Mouse (Mus musculus) midbrain, postnatal 0 days (tissue): Measurements from ENCODE around the gene As3mt. TPM values are rescaled to one million over a fixed set of nuclear protein-coding genes. Genes with fewer than 3 reads are reported as not detected.
A peak's percentile ranks its signal among the peaks of the same experiment; 100 is the strongest.

Experiments used
- ATAC-seq: fragments of 200-750 bp; cut with Nextera tagmentation; 2 replicates; pipeline ENCODE4 v1.8.0; 2017; ENCODE audit warnings: moderate number of reproducible peaks, mild to moderate bottlenecking, moderate TSS enrichment, moderate library complexity; ENCODE audit not compliant: low FRiP score
- DNase-seq: peaks from one replicate; pipeline ENCODE4 v3.0.0-alpha.2; 2015; ENCODE audit warnings: low spot score
- H3K27ac ChIP-seq: fragments of 300-500 bp; sonication (generic); 2 replicates; pipeline ENCODE4 v1.5.1; 2014; ENCODE audit warnings: low read depth, mild to moderate bottlenecking, low read length, mixed read lengths
- H3K27me3 ChIP-seq: fragments of 300-500 bp; sonication (generic); 2 replicates; pipeline ENCODE4 v1.6.1; 2014; ENCODE audit warnings: low read length, control low read depth, mixed read lengths; ENCODE audit not compliant: insufficient read depth
- H3K36me3 ChIP-seq: fragments of 300-500 bp; sonication (generic); 2 replicates; pipeline ENCODE4 v1.6.1; 2014; ENCODE audit warnings: low read length, control low read depth, mixed read lengths; ENCODE audit not compliant: insufficient read depth
- H3K4me1 ChIP-seq: fragments of 300-500 bp; sonication (generic); 2 replicates; pipeline ENCODE4 v1.6.1; 2014; ENCODE audit warnings: mild to moderate bottlenecking, control low read depth, antibody characterized with exemption, low read length, mixed read lengths; ENCODE audit not compliant: insufficient read depth
- H3K4me2 ChIP-seq: fragments of 300-500 bp; sonication (generic); 2 replicates; pipeline ENCODE4 v1.6.1; 2014; ENCODE audit warnings: low read depth, mild to moderate bottlenecking, low read length, mixed read lengths; ENCODE audit not compliant: poor library complexity, severe bottlenecking
- H3K4me3 ChIP-seq: fragments of 300-500 bp; sonication (generic); 2 replicates; pipeline ENCODE4 v1.5.1; 2014; ENCODE audit warnings: low read depth, mild to moderate bottlenecking, low read length, moderate library complexity
- H3K9ac ChIP-seq: fragments of 300-500 bp; sonication (generic); replicated peaks from 2 replicates; pipeline ENCODE4 v1.6.1; 2014; ENCODE audit warnings: mild to moderate bottlenecking, low read length, moderate library complexity, mixed read lengths; ENCODE audit not compliant: poor library complexity, severe bottlenecking
- H3K9me3 ChIP-seq: fragments of 300-500 bp; sonication (generic); 2 replicates; pipeline ENCODE4 v1.6.1; 2016; ENCODE audit warnings: low read length, control low read depth
- CTCF ChIP-seq: IDR thresholded peaks from 2 replicates; pipeline ENCODE4 v1.5.1; 2016; ENCODE audit warnings: antibody characterized with exemption, mild to moderate bottlenecking
- WGBS: fragments of 180-500 bp; shearing (Covaris S2); extraction: QIAGEN DNeasy Blood & Tissue Kit; methylation state at CpG from one replicate; pipeline ENCODE4 v1.1.7; 2014; 5-methylcytosine and 5-hydroxymethylcytosine counted together
- polyA plus RNA-seq: library from polyadenylated mRNA; unstranded; fragments of >200 nt; fragmentation: Nextera tagmentation; extraction: Ambion mirVana; gene quantifications from 2 replicates; pipeline ENCODE4 v1.2.1, GENCODE M21; 2015
- total RNA-seq: library from RNA; depleted of rRNA; stranded (reverse); fragments of >200 nt; gene quantifications from 2 replicates; pipeline ENCODE4 v1.2.3, GENCODE M21; 2014; rRNA removed

The As3mt gene
- total RNA-seq (21.3 and 28.9 TPM in 2 replicates), polyA plus RNA-seq (36.4 and 37.9 TPM in 2 replicates)

GRCm38 (mm10) chr19:46707296-46708151 lies at the start of gene As3mt:
As3mt (plus strand) TSS chr19:46707458.
- no peak for TF ChIP-seq CTCF
- WGBS = 13% methylated on average over 31 of the region's 31 CpGs
- DNase-seq (peak; percentile 50), ATAC-seq (peak; percentile 72; the same call in 1 of the 2 replicates)
- H3K9ac ChIP-seq = peak within 1 kb of the TSS; percentile 37
- no peaks in the 10 kb centered on the region for H3K9me3 ChIP-seq
- H3K27ac ChIP-seq = peak within 1 kb of the TSS; percentile 65
- H3K36me3 ChIP-seq = no peaks in the 10 kb centered on the region
- no peaks in the 10 kb centered on the region for H3K4me1 ChIP-seq
- peak within 1 kb of the TSS; percentile 48 for H3K4me2 ChIP-seq
- peak within 1 kb of the TSS; percentile 34 for H3K4me3 ChIP-seq
- H3K27me3 ChIP-seq = no peaks in the 10 kb centered on the region

DNA sequence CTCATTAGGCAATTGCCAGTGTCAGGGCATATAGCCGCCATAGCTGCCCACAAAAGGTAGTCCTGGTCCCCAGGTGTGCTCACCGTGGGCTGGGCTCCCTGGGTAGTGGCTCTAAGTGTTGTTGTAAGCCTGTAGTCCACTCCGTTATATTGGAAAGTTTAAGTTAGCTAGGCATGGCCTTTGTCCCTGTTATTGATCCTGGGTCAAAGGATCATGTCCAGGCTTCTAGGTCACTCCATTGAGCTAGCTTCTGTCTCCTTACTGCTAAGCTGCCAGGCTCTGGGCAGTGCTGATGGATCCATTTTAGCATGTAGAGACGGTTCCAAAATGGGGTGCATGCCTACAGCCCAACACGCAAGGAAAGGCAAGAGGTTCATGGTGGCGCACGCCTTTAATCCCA lies 48.9 kb upstream of the As3mt start:
- WGBS = 98% methylated on average over 7 of the region's 7 CpGs

GRCm38 (mm10) chr19:46658851-46659250 lies 48.4 kb upstream of the As3mt start:
- no peaks in the 10 kb centered on the region for H3K4me1 ChIP-seq
- H3K9ac ChIP-seq = no peak overlapping the region
- ATAC-seq (no peak), DNase-seq (no peak)
- H3K9me3 ChIP-seq = no peaks in the 10 kb centered on the region
- H3K27ac ChIP-seq = no peak overlapping the region
- peaks cover 22% of the 10 kb centered on the region for H3K36me3 ChIP-seq
- 87% methylated on average over 9 of the region's 9 CpGs for WGBS
- H3K27me3 ChIP-seq = no peaks in the 10 kb centered on the region
- H3K4me3 ChIP-seq = no peak overlapping the region
- no peak for TF ChIP-seq CTCF
- no peak overlapping the region for H3K4me2 ChIP-seq

More for the DNA sequence above, 48.9 kb upstream of the As3mt start:
- Histone ChIP-seq H3K36me3 (peaks cover 26% of the 10 kb centered on the region), H3K27me3 (no peaks in the 10 kb centered on the region), H3K4me3 (no peak overlapping the region), H3K9ac (no peak overlapping the region), H3K4me2 (no peak overlapping the region), H3K9me3 (no peaks in the 10 kb centered on the region), H3K4me1 (no peaks in the 10 kb centered on the region), H3K27ac (no peak overlapping the region)
- DNase-seq (no peak), ATAC-seq (no peak)
- TF ChIP-seq CTCF = no peak

DNA sequence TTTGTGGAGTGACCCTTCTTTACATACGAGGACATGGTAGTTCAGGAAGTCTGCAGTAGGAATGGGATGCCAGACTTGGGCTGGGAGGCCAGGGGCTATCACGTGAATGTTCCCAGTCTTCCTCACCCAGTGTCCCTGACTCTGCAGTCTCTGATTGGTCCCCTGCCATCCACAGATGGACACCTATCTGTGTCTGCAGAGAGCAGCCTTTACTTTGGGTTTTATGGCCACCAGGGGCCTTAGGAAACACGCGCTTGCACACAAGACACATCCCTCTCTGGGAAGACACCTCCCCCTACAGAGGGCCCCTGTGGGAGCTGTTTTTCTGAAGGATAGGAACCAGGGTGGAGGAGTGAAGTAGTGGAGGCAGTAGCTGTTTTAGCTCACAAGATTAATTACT lies 45.7 kb upstream of the As3mt start:
- no peaks in the 10 kb centered on the region for H3K9me3 ChIP-seq
- H3K9ac ChIP-seq = no peak overlapping the region
- no peak for TF ChIP-seq CTCF
- H3K27ac ChIP-seq = no peak overlapping the region
- no peak for ATAC-seq
- no peaks in the 10 kb centered on the region for H3K27me3 ChIP-seq
- H3K36me3 ChIP-seq = no peaks in the 10 kb centered on the region
- H3K4me1 ChIP-seq = peaks cover 3% of the 10 kb centered on the region; the same call in 1 of the 2 replicates
- no peak for DNase-seq
- 74% methylated on average over 4 of the region's 4 CpGs for WGBS
- no peak overlapping the region for H3K4me3 ChIP-seq
- no peak overlapping the region for H3K4me2 ChIP-seq

- no peak for ATAC-seq
- Histone ChIP-seq H3K4me3 (no peak overlapping the region), H3K9ac (no peak overlapping the region), H3K9me3 (no peaks in the 10 kb centered on the region), H3K27me3 (no peaks in the 10 kb centered on the region), H3K4me2 (no peak overlapping the region), H3K4me1 (peaks cover 3% of the 10 kb centered on the region; the same call in 1 of the 2 replicates), H3K27ac (no peak overlapping the region), H3K36me3 (no peaks in the 10 kb centered on the region)
- 85% methylated on average over 8 of the region's 8 CpGs for WGBS
- no peak for TF ChIP-seq CTCF
- DNase-seq = no peak
These were observed 45.0 kb upstream of the As3mt start for GRCm38 (mm10) chr19:46662214-46662613.

- Histone ChIP-seq H3K9me3 (no peaks in the 10 kb centered on the region), H3K36me3 (no peaks in the 10 kb centered on the region), H3K9ac (no peak overlapping the region), H3K27me3 (no peaks in the 10 kb centered on the region), H3K4me3 (no peak overlapping the region), H3K4me1 (peaks cover 3% of the 10 kb centered on the region; the same call in 1 of the 2 replicates), H3K27ac (no peak overlapping the region), H3K4me2 (no peak overlapping the region)
- 86% methylated on average over 6 of the region's 6 CpGs for WGBS
- no peak for TF ChIP-seq CTCF
- ATAC-seq = no peak
- DNase-seq = no peak
These were observed 44.5 kb upstream of the As3mt start for GRCm38 (mm10) chr19:46662784-46663183.
